Mouse (Mus musculus) small intestine, adult 10 weeks (tissue): ENCODE results near the gene Dnmt3a. TPM values are rescaled to one million over a fixed set of nuclear protein-coding genes. Genes with fewer than 3 reads are reported as not detected.

Experiments used
- polyA plus RNA-seq: library from polyadenylated mRNA; stranded (reverse); fragments of 350-450 nt; fragmentation: Illumina TruSeq; extraction: RNeasy Lipid Tissue Mini Kit (QIAGEN cat#74804); gene quantifications from one replicate; pipeline ENCODE4 v1.2.3, GENCODE M21; 2014; ENCODE audit warnings: low replicate concordance

Gene Dnmt3a
- polyA plus RNA-seq, result 6.4 TPM

DNA sequence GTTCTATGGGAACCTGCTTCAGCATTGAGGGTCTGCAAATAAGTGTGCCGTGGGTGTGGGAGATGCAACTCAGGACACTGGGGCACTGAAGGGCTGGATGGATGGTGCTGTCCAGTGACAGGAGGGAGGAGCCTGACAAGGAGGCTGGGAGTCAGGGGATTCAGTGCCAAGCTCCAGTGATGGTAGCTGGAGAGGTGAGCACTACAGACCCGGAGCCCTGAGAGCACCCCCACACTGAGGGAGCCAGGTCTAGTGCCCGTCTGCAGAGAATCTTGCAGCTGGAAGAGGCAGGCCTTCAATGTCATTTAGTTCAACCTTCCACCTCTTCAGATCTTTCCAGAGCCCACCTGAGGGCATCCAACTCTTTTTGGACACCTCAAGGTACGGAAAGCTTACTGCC, at the start of gene Dnmt3a:
Gene Dnmt3a (plus strand): TSS at position 156 of the 400 bp plus-strand sequence.

DNA sequence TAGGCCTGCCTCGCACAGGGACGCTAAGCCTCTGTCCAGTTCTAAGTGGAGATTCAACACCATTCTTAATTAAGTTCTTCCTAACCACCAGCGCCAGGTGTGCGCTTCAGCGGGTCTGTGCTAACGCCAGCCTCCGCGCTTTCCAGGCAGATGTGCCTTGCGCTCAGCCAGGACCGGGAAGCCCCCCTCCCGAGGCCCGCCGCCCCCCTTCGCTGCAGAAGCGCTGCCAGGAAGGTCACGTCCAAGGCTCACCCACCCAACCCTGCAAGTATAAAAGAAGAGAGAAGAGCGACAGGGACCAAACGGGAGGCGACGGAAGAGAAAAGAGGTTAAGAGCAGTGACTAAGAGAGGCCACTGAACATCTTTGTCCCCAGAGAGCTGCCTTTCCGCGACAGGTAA, 148.8 kb downstream of the Dnmt3a start, which contains the start of gene Pomc:
Gene Pomc (plus strand): TSS at position 301 of the 400 bp plus-strand sequence.

Other genes with a start within 250 kb of the Dnmt3a start
- gene Dtnb, start 233.6 kb upstream of the Dnmt3a start, polyA plus RNA-seq, result 1.0 TPM
- not detected for gene Pomc, start 148.9 kb downstream of the Dnmt3a start, polyA plus RNA-seq
- gene Efr3b, start 232.9 kb downstream of the Dnmt3a start, polyA plus RNA-seq, result 9.8 TPM